Mouse (Mus musculus) gastrocnemius, postnatal 10 days (tissue): ENCODE data around the gene Ppp1r3c. TPM values are rescaled to one million over a fixed set of nuclear protein-coding genes. Genes with fewer than 3 reads are reported as not detected.
A peak's percentile ranks its signal among the peaks of the same experiment; 100 is the strongest.

ENCODE experiments used
- DNase-seq: peaks from one replicate; pipeline ENCODE4 v3.0.0; 2021; ENCODE audit warnings: mixed read lengths
- total RNA-seq, 2 experiments: library from RNA; stranded (reverse); gene quantifications; 2 replicates each; pipeline ENCODE4 v1.2.3; 2021

The Ppp1r3c gene
- total RNA-seq, 2 experiments from 2014 or later: 85.4 to 102 TPM

DNA sequence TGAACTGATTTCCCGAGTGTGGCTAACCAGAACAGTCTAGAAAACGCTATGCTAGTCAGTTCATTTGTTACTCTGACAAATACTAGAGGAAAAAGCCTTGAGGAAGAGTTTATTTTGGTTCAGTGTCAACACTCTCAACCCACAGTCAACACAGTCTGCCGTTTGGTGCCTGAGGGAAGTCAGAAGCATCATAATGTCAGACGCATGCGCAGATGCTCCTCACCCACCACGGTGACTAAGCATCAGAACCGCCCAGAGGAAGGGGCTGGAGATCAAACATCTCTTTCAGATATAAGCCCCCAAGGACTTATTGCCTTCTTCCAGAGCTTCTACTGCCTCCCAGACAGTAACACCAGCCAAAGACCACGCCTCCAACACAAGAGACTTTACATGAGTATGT is 15.3 kb downstream of the Ppp1r3c start:
- DNase-seq: no peak

DNA sequence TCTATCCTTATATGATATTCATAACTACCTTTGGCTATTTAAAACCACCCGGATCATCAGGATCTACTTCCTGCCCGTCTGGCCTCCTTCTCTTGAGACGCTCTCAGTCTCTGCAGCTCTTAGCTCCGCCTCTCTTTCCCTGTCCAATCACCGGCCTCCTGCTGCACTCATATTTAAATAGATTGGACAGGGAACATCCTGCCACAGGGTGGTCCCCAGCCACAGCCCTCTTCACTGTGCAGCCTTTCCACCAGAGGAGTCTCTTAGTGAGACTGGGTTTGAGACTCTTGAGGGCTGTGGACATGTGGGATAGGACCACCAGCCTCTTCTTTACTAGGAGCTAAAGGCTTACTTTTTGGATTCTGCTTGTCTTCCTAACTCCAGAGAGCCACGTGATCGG is 20.2 kb downstream of the Ppp1r3c start:
- DNase-seq: no peak

DNA sequence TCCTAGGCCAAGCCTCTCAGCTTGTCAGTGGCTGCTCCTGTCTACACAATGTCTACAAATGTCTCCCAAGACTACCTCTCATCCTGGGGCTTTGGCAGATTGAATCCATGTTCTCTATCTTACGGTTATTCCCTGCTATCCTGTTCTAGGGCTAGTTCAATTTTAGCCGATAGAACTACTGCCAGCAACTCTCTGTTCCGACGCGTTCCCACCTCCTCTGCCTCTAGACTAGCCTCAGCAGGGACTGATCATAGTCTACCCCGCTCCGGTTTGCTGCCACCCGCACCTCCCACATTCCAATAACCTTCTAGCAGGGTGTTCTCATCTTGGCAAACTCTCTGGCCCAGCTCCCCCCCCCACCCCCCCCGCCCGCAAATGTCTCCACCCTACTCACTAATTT is 20.9 kb downstream of the Ppp1r3c start:
- no peak for DNase-seq

DNA sequence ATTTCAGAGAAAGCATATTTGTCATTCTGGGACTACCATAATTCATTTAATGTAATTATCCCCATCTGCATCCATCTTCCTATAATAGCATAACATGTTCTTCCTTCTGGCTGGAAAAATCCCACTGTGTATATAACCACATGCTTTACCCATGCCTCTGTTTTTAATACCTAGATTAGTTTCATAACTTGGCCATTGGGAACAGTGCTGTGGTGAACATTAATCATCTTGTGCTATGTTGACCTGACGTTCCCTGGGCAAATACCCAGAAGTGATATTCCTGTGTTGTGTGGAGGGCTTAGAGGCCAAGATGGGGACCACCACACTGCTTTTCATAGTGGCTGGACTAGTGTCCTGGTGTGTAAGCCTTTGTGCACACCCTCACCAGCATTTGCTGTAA is 22.0 kb downstream of the Ppp1r3c start:
- no peak for DNase-seq

DNA sequence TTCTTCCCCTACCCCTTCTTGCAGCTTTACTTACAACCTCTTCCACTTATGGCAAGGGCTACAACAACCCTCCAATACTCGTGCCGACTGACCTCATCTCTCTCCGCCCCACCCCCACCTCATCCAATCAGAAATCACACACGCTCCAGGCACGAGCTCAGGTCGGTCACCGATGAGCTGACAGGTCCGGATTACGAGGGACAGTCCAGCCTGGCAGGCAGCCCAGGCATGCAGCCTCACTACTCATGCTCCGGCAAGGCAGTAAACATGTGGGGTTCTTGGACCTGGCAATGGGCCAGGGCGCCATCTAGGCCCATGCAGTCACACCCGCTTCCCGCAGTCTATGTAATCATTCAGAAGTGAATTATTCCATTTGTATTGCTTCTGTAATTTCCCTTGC is 23.4 kb downstream of the Ppp1r3c start:
- DNase-seq: peak; percentile 30

DNA sequence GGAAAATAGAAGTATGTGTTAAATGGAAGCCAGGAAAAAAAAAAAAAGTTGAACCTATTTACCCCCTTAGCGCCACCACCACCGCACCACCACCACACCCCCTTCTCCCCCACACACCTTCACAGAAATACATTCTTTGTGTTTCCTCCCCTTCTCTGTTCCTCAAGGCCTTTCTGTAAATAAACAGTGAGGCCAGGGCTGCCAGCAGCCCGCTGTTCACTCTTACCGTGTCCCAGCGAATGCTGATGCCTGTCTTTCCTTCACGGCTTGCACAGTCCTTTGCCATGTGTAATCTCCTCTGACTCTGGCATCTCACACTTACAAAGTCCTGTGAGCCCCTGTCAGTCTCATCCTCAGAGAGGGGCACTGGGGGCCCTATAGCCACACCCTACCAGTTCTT is 30.3 kb downstream of the Ppp1r3c start:
- no peak for DNase-seq

DNA sequence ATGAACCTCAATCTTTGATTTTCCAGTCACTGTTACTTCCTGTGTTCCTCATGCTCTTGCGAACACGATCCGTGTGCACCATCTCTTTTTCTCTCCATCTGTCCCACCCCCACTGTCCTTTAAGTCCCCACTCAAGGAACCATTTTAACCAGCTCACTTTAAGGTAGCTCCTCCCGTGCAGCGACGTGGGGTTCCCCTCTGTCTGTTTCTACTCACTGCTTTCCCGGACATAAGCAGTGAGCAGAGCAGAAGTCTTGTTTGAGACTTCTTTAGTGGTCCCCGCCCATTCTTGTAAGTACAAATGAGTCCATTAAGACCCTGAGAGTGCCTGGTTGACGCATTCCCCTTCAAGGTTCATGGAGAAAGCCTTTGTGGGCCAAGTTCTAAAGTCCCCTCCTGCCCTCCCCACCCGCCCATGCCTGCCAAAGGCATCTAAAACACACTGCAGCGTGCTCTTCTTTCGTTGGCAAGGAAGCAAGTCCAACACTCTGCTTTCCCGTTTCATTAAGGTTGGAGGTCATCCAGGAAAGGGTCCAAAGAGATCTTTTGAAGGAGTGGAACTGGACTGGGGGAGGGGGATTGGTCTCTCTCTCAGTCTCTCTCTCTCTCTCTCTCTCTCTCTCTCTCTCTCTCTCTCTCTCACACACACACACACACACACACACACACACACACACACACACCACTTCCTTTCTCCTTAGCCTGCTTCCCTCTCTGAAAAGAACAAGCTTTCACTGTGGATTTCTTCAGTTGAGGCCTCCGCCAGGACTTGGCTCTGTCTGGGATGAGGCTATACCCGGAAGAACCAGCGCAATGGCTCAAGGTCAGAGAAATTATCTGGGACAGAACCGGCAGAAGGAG is 30.9 kb downstream of the Ppp1r3c start:
- DNase-seq: no peak

DNA sequence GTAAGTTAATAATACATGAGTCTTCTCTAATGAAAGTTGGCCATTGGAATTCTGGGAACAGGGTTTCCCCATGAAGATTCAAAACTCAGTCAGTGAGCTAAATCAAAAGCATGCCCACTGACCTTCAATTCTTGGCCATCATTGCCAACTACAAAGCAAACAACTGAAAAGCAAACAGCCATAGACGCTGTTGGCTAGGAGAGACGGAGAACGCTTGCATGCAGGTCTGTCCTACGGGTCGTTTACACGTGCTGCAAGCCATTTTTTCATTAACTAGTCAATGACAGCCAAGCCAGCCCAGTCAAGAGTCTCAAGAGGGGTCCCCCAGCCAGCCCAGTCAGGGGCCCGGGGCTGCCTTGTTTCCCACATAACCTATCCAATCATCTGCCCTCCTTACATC is 31.7 kb downstream of the Ppp1r3c start:
- DNase-seq: no peak

DNA sequence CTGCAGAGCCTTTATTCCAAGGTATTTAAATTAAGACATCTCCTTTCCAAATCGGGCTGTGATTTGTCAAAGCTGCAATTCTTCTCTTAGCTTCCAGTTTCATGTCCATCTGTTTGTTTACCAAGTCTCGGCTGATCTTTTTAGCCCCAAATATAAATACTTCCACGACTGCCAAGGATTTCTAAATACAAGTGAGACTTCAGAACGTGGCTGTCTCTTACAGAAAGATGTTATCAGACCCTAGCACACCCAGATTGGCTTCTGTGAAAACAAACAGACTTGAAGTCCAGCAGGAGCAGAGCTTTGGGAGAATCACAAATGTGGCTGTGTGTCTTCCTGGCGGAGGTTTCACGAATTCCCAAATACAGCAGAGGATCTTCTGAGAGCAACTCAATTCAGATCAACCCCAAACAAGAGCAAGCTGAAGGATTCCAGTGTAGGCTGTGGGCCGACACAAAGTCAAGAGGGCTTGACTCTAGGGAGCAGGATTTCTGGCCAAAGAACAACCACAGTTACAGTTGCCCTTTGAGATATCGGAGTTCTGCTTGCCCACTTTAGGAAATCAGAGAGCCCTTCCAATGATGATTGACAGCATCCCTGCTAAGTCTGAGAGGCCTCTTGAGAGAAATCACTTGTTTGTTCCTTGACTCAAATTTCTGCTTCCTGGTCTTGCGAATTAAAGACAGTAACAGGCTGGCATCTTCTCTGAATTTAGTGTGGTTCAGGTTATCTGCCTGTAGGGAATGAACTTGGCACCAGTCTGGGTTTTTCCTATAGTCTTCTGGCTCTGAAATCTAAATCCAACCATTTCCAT is 34.4 kb downstream of the Ppp1r3c start:
- no peak for DNase-seq

DNA sequence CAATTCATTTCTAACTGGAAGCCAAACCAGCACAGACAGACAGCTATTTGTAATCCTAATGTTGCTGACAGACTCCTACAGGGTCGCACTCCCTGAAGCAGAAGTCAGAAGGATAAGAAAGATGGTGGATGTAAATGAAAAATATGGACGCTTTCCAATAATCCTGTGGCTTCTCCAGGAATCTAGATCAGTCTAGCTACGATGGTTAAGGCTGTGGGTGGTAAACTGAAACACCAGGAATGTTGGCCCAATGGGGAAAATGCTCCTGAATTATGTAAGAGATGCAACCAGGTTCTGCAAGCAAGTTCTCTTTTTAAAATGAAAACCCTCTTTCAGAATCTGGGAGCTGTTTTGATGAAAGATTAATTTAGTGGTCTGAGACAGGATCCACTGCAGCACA is 35.1 kb downstream of the Ppp1r3c start:
- no peak for DNase-seq

DNA sequence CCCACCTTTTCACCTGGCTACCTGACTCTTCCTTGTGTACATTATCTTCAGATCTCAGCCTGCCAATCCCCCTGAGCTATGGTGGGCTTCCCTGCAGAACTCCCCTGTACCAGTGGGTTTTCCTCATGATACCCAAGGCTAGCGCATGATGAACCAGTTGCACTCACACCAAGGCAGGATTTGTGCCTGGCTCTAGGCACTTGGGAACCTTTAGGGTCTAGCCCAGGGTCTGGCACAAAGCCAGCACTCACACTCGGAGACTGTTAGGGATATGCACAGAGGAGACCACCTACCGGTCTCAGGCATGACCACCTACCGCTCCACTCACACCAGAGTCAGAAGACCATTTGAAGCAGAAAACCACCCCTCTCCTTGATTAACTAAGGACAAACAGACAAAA is 35.5 kb downstream of the Ppp1r3c start:
- no peak for DNase-seq

DNA sequence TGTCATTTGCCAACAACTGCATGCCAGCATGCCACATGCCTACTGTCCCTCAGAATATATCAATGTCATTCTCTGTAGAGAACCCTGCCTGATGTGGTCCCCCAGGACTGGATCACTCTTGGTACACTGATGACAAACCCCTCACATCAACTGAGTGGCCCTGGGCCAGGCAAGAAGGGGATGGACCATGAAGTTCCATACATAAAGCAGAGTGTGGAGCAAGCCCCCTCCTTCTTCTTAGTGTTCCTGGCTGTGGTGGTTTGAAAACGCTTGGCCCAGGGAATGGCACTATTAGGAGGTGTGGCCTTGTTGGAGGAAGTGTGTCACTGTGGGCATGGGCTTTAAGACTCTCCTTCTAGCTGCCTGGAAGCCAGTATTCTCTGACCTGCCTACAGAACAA is 37.3 kb downstream of the Ppp1r3c start:
- DNase-seq: no peak

DNA sequence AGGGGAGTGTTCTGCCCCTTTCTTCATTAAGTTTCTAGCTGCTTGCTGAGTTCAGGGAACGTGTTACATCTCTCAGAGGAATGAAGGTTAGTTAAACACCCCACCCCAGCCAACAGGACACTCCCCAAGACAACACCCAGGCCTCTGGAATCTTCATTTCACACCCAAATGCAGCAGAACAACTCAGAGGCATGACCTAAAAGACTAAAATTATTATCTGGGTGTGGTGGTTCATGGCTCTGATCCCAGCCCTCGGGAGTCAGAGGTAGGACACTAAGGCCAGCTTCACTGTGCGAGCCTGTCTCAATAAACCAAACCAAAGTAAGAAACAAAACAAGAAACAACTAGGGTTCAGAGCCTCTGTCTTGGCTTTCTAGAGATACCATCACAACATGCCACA is 38.3 kb downstream of the Ppp1r3c start:
- no peak for DNase-seq

DNA sequence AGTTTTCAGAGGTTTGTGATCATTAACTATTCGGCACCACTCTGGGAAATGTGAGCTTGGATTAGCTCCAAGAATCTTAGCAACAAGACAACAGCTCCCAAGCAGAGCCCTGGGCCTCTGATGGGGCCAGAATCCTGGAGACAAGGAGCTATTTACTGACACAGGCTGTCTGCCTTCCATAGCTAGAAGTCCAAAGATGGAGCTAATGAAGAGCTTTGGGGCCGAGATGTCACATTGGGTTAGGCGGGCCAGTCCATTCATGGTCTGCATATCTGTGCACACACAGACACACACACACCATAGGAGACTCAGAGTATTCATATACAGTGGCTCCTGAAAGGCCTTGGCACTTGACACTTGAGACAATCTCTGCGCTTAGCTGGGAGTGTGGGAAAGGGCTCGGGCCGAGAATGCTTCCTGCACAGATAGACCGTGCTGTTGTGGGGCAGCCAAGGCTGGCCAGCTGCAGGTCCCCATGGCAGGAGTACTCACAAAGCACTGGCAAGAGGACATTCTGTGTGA is 39.8 kb downstream of the Ppp1r3c start:
- DNase-seq: no peak

DNA sequence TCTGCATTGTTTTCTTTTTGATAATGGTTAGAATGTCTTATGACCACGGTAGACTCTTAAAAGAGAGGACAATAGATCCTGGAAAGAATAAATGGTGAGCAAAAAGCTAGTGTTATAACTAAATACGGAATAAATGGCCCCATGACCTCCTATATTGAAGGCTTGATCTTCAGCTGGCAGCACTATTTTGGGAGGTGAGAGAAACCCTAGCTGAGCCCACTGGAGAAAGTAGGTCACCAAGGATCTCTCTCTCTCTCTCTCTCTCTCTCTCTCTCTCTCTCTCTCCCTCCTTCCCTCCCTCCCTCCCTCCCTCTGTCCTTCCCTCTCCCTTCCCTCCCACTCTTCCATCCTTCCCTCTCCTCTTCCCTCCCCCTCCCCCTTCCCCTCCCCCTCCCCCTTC is 42.9 kb downstream of the Ppp1r3c start:
- DNase-seq: no peak

DNA sequence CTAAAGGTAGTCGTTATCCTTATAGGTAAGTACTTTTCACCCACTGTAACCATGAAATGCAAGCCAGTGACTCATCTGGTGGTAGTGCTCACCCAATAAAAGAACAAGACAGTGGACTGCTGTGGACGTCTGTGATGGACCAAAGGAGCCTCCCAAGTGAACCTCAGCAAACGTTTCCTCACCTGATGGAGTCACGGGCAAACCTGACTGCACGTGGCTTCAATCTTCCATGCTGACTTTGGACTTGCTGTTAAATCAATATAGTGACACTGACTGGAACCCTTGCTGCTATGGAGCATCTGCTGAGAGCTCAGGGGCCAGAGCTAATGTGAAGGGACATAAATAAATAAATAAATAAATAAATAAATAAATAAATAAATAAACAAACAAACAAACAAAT is 44.5 kb downstream of the Ppp1r3c start:
- DNase-seq: no peak

DNA sequence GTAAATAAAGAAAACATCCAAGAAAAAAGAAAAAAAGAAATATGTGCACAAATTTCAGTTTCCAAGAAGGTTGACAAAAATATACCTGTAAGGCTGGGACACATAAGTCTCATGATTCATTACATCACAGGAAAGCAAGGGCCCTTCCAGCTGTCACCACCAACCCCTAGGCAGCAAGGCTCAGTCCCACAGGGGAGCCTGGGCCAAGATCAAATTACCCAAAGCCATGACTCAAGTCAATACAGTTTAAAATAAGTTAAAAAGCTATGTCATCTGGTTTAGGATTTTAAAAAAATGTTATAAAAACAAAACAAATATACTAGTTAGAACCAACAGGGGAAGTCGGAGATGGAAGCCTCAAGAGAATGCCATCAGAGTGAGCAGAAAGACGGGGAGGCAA is 45.2 kb downstream of the Ppp1r3c start:
- no peak for DNase-seq

DNA sequence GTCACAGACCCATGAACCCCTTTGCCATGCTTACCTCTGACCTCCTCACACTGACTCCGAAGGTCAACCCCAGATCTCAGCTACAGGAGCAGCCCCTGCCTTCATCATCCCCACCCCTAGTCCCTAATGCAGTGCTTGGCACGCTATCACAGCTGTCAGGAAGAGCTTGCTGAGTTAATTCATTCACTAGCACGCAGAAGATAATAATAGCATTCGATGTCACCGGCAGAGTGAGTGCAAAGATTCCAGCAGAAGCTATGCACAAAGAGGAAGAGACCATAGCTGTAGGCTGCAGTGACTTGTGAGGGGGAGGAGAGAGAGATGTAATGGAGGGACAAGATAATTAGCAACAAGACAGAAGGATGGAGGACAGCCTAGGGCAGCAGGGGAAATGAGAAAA is 47.2 kb downstream of the Ppp1r3c start:
- no peak for DNase-seq

DNA sequence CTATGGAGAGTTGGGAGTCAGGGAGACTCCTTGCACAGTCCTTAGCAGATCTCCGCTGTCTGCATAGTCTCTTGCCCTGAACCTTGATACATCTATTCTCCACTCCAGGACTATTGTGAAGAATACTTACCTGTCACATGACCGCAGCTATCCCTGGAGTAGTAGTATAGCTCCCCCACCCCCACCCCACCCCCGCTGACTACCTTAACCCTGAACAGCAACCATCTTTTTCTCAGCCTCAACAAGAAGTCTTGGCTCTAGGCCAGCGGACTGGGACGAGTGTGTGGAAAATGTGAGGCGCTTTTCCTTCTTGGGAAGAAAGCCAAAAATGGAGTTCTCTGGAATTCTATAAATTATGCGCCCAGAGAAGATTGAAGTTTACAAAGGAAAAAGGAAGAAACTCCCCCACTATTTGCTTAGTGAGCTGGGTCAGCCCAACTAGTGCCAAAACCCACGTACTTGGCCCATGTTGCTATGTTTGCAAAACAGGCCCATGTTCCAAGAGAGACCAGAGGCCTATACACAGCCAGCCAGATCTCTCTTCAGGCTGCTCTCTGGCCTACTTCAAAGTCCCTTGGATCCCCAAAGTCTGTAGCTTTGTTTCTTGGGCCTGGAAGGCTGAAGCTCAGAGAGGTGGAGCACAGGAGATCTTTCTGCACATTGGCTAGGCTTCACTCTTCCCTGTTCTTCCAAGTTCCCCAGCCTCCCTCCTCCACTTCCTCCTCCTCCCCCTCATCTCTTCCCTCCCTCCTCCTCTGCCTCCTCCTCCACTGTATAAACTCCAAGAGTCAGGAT is 48.4 kb downstream of the Ppp1r3c start:
- DNase-seq: peak; percentile 73

DNA sequence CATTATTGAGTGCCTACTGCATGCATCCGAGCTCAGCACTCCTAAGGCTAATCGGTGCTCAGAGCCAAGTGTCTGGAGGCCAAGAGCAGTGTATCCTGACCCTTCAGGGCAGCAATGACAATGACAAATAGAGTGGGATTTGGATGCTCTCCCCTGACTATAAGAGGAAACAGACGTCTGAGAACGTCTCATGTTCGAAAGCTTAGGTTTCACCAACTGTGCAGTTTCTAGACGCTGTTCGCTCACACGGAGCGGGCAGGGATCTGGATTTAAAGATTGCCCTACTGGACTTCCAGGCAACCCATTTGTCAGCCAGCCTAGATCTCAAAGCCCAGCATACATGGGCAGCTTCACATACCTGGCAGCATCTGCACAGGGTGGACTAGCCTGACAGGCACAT is 49.4 kb downstream of the Ppp1r3c start:
- no peak for DNase-seq

DNA sequence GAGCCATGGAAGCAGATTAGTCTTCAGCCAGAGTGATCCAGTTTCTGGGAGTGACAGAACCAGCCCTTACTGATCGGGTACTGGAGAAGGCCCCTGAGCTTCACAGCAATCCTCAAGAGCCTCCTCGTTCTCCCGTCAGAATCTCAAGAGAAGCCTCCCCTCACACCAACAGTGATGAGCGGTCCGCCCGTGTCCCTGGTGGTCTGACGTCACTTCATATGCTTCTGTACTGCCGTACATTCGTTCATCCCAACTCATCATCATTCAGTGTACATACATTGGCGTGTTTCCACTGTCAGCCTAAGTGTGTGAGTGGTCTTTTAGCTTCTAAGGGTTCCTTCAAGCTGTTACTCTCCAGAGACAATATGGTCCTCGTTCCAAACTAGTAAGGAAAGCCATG is 50.4 kb downstream of the Ppp1r3c start:
- no peak for DNase-seq

DNA sequence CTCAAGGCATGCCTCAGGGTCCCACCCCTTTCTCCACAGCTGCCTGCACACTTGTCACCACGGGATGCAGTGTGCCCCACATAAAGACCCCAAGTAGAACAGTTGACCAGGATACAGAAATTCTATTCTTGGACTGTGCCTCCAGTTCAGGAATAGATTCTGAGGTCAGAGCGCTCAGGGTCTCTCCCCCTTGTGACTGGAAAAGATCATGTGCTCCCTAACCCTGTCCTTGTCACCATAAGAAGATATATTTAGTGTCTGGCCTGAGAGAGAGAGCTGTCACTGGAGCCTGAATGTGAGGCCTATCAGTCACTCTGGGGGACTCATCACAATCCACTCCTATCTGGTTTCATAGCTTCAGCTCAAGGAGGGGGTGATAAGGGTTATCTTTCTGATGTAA is 53.9 kb downstream of the Ppp1r3c start:
- DNase-seq: no peak
